Mouse (Mus musculus) neural tube, embryonic 13.5 days (tissue): ENCODE data around the gene Clip2. TPM values are rescaled to one million over a fixed set of nuclear protein-coding genes. Genes with fewer than 3 reads are reported as not detected.
"Not testable (repeated sequence)": the region's sequence is repeated elsewhere in the genome, so short reads cannot be mapped to it uniquely, and the experiment has no call there.

Experiments used
- ATAC-seq: fragments of 200-750 bp; cut with Nextera tagmentation; 2 replicates; pipeline ENCODE4 v1.8.0; 2017; ENCODE audit warnings: low read depth, mild to moderate bottlenecking, moderate TSS enrichment, moderate library complexity
- H3K27ac ChIP-seq: fragments of 300-500 bp; sonication (generic); replicated peaks from 2 replicates; pipeline ENCODE4 v1.5.1; 2015; ENCODE audit warnings: moderate library complexity, mild to moderate bottlenecking, inconsistent platforms
- H3K27me3 ChIP-seq: fragments of 300-500 bp; sonication (generic); 2 replicates; pipeline ENCODE4 v1.6.1; 2015; ENCODE audit warnings: mild to moderate bottlenecking, inconsistent platforms
- H3K36me3 ChIP-seq: fragments of 300-500 bp; sonication (generic); 2 replicates; pipeline ENCODE4 v1.6.1; 2015; ENCODE audit warnings: mild to moderate bottlenecking, inconsistent platforms
- H3K4me1 ChIP-seq: fragments of 300-500 bp; sonication (generic); replicated peaks from 2 replicates; pipeline ENCODE4 v1.6.1; 2015; ENCODE audit warnings: inconsistent platforms
- H3K4me2 ChIP-seq: fragments of 300-500 bp; sonication (generic); 2 replicates; pipeline ENCODE4 v1.6.1; 2015; ENCODE audit warnings: inconsistent platforms, mild to moderate bottlenecking, moderate library complexity
- H3K4me3 ChIP-seq: fragments of 300-500 bp; sonication (generic); 2 replicates; pipeline ENCODE4 v1.5.1; 2015; ENCODE audit warnings: mild to moderate bottlenecking, inconsistent platforms
- H3K9ac ChIP-seq: fragments of 300-500 bp; sonication (generic); 2 replicates; pipeline ENCODE4 v1.6.1; 2015; ENCODE audit warnings: moderate library complexity, mild to moderate bottlenecking, inconsistent platforms
- H3K9me3 ChIP-seq: fragments of 300-500 bp; sonication (generic); 2 replicates; pipeline ENCODE4 v1.6.1; 2016; ENCODE audit warnings: inconsistent platforms
- WGBS: fragments of 180-500 bp; shearing (Covaris S2); methylation state at CpG from one replicate; pipeline ENCODE4 v1.1.7; 2015; 5-methylcytosine and 5-hydroxymethylcytosine counted together
- polyA plus RNA-seq: library from polyadenylated mRNA; unstranded; fragments of >200 nt; fragmentation: Nextera tagmentation; extraction: Ambion mirVana; gene quantifications from 2 replicates; pipeline ENCODE4 v1.2.1, GENCODE M21; 2015

Gene Clip2
- polyA plus RNA-seq, 1 experiment from 2014 or later, result 11.9 TPM

DNA sequence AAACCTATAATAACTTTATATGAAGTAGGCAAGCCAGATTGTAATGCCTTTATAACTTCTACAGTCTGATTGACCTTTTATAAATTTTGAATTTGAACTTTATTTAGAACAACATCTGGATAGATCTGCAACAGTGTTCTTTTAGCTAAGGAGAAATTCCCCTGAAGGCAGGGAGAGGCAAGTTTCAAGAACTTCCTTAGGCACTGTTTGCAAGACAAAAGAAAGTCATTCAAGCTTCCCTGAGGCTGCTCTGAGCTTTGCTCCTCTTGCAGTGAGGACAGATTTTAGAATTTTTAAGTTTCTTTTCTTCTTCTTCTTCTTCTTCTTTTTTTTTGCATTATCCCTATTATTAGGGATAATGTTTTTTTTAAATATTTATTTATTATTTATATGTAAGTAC lies 73.3 kb downstream of the Clip2 start:
- not testable (repeated sequence) for H3K4me2 ChIP-seq, H3K9me3 ChIP-seq, H3K27ac ChIP-seq, H3K4me1 ChIP-seq, H3K36me3 ChIP-seq, ATAC-seq, H3K4me3 ChIP-seq, H3K9ac ChIP-seq, H3K27me3 ChIP-seq

DNA sequence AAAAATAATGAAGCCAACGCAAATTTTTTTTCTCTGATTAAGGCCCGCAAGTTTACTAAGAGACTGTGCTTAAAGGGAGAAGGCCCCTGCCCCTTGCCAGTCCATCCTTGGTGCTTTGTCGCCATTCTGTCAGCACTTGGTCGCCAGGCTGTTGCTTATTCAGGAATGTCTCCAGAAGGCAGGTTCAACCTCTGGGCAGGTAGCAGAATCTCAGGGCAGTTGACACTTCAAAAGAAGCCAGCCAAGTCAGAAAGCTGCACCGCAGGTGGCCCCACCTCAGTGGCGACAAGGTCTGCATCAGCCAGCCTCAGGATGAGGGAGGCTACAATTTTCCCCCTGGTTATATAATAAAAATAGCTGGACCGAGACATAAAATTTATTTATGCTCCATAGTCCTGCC lies 76.5 kb downstream of the Clip2 start:
- 90% methylated on average over 7 of the region's 7 CpGs for WGBS
- H3K27ac ChIP-seq, result not testable (repeated sequence)

DNA sequence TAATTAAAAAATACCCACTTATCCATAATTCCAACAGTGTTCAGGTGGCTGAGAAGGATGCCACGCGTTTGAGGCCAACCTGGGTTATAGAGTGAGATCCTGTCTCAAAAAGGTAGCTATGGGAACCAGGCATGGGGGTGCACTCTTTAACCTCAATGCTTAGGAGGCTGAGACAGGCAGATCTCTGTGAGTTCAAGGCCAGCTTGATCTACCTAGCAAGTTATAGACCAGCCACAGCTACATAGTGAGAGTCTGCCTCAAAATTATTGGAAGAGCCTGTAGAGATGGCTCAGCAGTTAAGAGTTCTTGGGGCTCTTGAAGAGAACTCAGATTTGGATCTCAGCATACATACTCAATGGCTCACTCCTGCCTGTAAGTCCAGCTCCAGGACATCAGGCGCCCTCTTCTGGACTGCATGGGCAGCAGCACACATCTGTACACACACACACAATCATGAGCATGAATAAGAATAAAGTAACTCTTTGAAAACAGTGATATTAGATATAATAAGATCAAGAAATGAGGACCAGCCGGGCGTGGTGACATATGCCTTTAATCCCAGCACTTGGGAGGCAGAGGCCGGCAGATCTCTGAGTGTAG lies 77.1 kb downstream of the Clip2 start:
- H3K27ac ChIP-seq, result no peak overlapping the region
- H3K4me1 ChIP-seq, result no peaks in the 10 kb centered on the region
- 0 out of 2 replicates have a peak, but pooled peaks cover 4% of the 10 kb centered on the region for H3K9me3 ChIP-seq
- no peak overlapping the region for H3K4me2 ChIP-seq
- H3K27me3 ChIP-seq, result no peaks in the 10 kb centered on the region
- H3K4me3 ChIP-seq, result no peak overlapping the region
- 96% methylated on average over 6 of the region's 6 CpGs for WGBS
- H3K9ac ChIP-seq, result no peak overlapping the region
- no peak for ATAC-seq
- no peaks in the 10 kb centered on the region for H3K36me3 ChIP-seq

More for the DNA sequence above, 76.5 kb downstream of the Clip2 start:
- ATAC-seq, H3K9ac ChIP-seq, H3K9me3 ChIP-seq, H3K4me2 ChIP-seq, H3K27me3 ChIP-seq, H3K4me1 ChIP-seq, H3K4me3 ChIP-seq, H3K36me3 ChIP-seq: not testable (repeated sequence)

DNA sequence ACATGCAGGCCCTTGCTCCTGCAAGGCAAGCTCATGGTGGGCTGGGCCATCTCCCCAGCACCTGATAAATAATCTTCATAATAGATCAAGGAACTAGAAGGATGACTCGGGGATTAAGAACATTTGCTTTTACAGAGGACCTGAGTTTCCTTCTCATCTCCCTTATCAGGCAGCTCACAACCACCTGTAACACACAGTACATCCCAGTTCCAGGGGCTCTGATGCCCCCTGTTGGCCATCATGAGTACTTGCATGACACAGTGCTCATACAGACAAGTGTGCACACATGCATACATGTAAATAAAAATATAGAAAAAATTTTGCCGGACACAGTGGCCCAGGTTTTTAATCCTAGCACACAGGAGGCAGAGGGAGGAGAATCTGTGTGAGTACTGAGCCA lies 78.3 kb downstream of the Clip2 start:
- no peak overlapping the region for H3K4me3 ChIP-seq
- ATAC-seq, result no peak
- no peak overlapping the region for H3K4me2 ChIP-seq
- H3K9me3 ChIP-seq, result 0 out of 2 replicates have a peak, but pooled peaks cover 4% of the 10 kb centered on the region
- H3K4me1 ChIP-seq, result no peaks in the 10 kb centered on the region
- no peaks in the 10 kb centered on the region for H3K36me3 ChIP-seq
- WGBS, result 90% methylated on average over 2 of the region's 2 CpGs
- no peaks in the 10 kb centered on the region for H3K27me3 ChIP-seq
- H3K9ac ChIP-seq, result no peak overlapping the region
- no peak overlapping the region for H3K27ac ChIP-seq

DNA sequence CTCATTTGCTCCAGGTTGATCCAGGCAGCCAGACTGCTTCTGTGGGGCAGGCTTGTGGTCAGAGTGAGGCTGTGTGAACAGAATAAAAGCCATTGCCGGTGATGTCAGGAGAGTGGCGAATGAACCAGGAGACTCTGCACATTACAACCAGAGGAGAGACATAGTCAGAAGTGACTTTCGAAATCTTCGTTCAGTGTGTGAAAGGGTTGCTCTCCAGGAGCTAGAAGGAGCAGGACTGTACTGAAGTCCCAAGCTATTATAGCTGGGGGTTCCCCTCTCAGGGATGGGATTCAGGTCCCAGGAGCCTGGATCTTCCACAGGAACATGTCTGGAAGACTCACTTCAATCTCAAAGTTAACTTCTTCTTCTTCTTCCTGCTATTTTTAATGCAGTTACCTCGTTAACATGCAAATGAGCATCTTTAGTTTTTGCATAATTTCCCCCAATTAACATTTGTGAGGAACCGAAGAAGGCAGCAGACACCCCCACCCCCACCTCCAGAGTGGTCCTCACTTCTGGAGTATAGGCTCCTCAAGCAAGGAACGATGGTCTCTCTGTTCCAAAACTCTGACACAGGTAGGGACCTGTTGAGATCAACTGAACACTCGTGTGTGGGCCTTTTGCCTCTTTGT lies 81.6 kb downstream of the Clip2 start:
- ATAC-seq, result no peak
- 82% methylated on average over 8 of the region's 8 CpGs for WGBS
- H3K4me2 ChIP-seq, result no peak overlapping the region

DNA sequence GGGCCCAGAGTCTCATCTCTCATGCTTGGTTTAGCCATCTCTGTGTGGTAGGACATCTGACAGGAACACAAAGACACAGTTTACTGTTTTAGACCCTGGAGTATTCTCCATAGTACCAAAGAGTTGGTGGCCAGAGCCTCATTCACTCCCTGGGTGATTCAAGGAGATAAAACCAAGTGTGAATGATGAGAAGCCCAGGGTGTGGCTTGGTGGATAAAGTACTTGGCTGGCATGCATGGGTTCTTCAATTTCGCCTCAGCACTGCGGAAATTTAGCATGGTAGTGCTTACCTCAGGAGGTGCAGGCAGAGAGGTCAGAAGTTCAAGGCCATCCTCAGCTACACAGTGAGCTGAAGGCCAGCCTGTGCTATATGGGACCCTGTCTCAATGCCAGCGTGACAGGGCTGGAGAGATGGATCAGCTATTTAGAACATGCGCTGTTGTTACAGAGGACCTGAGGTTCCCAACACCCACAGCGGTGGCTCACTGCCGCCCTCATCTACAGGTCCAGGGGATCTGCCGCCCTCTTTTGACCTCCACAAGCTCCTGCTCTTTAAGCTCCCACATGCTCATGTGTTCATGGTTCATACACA lies 82.6 kb downstream of the Clip2 start:
- no peak overlapping the region for H3K9ac ChIP-seq
- H3K36me3 ChIP-seq, result no peaks in the 10 kb centered on the region
- H3K4me2 ChIP-seq, result no peak overlapping the region
- no peak overlapping the region for H3K27ac ChIP-seq
- 85% methylated on average over 7 of the region's 7 CpGs for WGBS
- H3K9me3 ChIP-seq, result no peaks in the 10 kb centered on the region
- no peak overlapping the region for H3K4me3 ChIP-seq
- ATAC-seq, result no peak
- H3K4me1 ChIP-seq, result peaks cover 19% of the 10 kb centered on the region
- H3K27me3 ChIP-seq, result no peaks in the 10 kb centered on the region

More for the DNA sequence above, 81.6 kb downstream of the Clip2 start:
- no peaks in the 10 kb centered on the region for H3K27me3 ChIP-seq
- H3K9me3 ChIP-seq, result no peaks in the 10 kb centered on the region
- no peaks in the 10 kb centered on the region for H3K36me3 ChIP-seq
- H3K9ac ChIP-seq, result no peak overlapping the region
- H3K4me1 ChIP-seq, result peaks cover 19% of the 10 kb centered on the region
- H3K27ac ChIP-seq, result no peak overlapping the region
- H3K4me3 ChIP-seq, result no peak overlapping the region

DNA sequence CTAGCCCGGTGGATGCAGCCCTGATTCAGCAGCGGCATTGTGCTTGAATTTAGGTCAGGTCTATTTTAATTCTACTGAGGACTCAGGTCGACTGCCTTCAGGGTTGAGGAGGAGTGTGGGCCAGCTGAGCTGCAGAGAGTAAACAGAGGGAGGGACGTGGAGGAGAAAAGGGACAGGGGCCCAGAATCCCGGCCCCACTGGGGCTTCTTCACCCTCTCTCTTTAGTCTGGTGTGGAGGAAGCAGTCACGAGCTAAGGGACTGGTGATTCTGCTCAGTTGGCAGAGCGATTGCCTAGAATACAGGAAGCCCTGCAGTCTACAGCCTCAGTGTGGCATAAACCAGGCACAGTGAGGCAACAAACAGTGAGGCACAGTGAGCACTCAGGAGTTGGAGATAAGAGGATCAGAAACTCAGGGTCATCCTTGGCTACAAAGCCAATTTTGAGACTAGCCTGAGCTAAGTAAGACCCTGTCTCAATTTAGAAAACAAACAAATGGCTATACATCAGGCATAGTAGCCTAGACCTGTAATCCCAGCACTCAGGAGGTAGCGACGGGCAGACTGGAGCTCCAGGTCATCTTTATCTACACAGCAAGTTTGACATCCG lies 84.0 kb downstream of the Clip2 start:
- Histone ChIP-seq H3K36me3 (no peaks in the 10 kb centered on the region), H3K4me3 (no peak overlapping the region), H3K4me2 (no peak overlapping the region), H3K27me3 (no peaks in the 10 kb centered on the region), H3K9me3 (no peaks in the 10 kb centered on the region), H3K9ac (no peak overlapping the region), H3K27ac (no peak overlapping the region), H3K4me1 (peaks cover 19% of the 10 kb centered on the region)
- 72% methylated on average over 10 of the region's 10 CpGs for WGBS
- ATAC-seq, result no peak

DNA sequence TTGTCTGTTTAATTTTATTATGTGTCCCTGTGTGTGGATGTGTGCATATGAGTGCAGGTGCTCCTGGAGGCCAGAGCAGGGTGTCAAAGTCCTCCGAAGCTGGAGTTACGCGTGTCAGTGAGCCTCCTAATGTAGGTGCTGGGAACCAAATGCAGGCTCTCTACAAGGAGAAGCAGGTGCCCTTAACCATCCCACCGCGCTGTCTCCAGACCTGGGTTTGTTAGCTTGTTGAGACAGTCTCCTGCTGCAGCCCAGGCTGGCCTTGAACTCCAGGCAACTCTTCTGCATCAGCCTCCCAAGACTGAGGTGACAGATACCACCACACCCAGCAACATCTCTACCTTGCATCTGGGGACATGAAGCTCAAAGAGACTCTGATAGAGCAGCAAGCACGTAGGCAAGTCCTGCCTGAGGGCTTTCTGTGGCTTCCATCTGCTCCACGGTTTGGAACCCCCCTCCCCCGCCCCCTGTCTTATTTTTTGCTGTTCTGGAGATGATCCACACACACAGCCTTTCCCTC lies 85.1 kb downstream of the Clip2 start:
- H3K27ac ChIP-seq, result peak overlapping the region; percentile 82
- H3K4me3 ChIP-seq, result no peak overlapping the region
- H3K4me1 ChIP-seq, result peaks cover 19% of the 10 kb centered on the region
- H3K9ac ChIP-seq, result no peak overlapping the region
- H3K36me3 ChIP-seq, result no peaks in the 10 kb centered on the region
- 52% methylated on average over 8 of the region's 8 CpGs for WGBS
- H3K9me3 ChIP-seq, result no peaks in the 10 kb centered on the region
- peak overlapping the region; percentile 30; the same call in 1 of the 2 replicates for H3K4me2 ChIP-seq
- no peak for ATAC-seq
- H3K27me3 ChIP-seq, result no peaks in the 10 kb centered on the region

DNA sequence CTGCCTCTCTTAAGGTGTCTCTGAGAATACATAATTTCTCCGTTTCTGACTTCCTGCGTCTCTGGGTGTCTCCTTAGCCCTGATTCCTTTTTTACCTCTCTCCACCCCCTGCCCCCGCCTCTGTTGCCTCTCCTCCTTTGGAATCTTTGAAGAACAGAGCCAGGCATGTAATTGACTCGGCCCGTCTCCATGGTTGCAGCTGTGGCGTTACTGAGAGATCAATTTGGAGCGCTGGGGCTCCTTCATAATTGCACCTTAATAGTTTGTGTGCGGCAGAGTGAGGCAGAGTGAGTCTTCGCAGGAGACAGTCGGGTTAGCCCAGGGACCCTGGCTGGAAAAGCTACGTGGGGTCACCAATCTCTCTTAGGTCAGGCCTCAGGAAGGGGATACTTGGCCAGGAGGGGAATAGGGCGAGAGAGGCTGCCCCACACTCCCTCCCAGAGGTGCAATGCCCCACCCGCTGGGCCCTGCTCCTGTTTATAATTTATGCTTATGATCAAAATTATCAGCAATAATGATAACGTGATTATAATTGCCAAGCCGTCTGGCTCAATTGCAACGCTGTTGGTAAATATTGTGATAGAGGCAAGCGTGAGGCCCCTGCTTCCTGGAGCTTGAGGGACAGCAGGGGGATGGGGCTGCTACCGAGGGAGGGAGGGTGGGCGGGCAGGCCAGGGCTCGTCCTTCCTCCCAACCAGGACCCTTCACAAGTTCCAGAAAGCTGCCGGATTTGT lies 85.8 kb downstream of the Clip2 start:
- peak overlapping the region; percentile 31; the same call in 1 of the 2 replicates for H3K9ac ChIP-seq
- H3K4me1 ChIP-seq, result peaks cover 19% of the 10 kb centered on the region
- H3K4me2 ChIP-seq, result peak overlapping the region; percentile 30
- no peaks in the 10 kb centered on the region for H3K27me3 ChIP-seq
- ATAC-seq, result peak; percentile 78
- H3K36me3 ChIP-seq, result no peaks in the 10 kb centered on the region
- no peak overlapping the region for H3K4me3 ChIP-seq
- 12% methylated on average over 21 of the region's 21 CpGs for WGBS
- H3K9me3 ChIP-seq, result no peaks in the 10 kb centered on the region
- H3K27ac ChIP-seq, result peak overlapping the region; percentile 82

DNA sequence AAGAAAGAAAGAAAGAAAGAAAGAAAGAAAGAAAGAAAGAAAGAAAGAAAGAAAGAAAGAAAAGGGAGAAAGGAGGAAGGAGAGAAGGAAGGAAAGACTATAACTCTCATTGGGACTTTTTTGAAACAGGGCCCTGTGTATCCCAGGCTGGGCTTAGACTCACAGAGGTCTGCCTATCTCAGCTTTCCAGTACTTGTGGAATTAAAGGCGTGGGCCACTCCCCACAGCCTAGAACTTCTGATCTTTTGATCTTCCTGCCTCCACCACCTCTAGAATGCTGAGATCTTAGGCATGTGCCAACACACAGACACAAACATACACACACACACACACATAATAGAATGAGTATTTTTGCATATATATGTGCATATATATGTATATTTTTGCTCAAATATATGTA lies 87.0 kb downstream of the Clip2 start:
- 84% methylated on average over 1 of the region's 1 CpGs for WGBS
- H3K27ac ChIP-seq, result no peak overlapping the region
- H3K4me2 ChIP-seq, result no peak overlapping the region
- no peaks in the 10 kb centered on the region for H3K9me3 ChIP-seq
- ATAC-seq, result no peak
- H3K9ac ChIP-seq, result no peak overlapping the region
- H3K4me3 ChIP-seq, result no peak overlapping the region
- H3K4me1 ChIP-seq, result peaks cover 19% of the 10 kb centered on the region
- no peaks in the 10 kb centered on the region for H3K36me3 ChIP-seq
- H3K27me3 ChIP-seq, result no peaks in the 10 kb centered on the region

DNA sequence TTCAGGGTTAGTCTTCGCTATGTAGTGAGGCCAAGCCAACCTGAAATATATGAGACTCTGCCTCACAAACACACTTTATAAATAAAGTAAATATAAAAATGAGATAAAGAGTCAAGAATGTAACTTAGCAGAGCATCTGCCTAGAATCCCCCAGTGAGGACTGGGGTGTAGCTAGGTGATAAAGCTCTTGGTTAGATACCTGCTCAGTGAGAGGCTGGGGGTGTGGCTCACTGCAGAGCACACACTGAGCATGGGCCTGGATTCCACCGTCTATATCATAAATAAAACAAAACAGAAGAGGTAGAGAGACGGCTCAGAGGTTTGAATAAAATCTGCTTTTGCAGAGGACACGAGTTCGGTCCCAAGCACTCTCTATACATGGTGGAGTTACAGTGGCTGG lies 88.0 kb downstream of the Clip2 start:
- ATAC-seq, result no peak
- peaks cover 19% of the 10 kb centered on the region for H3K4me1 ChIP-seq
- H3K4me3 ChIP-seq, result no peak overlapping the region
- H3K27ac ChIP-seq, result no peak overlapping the region
- no peaks in the 10 kb centered on the region for H3K27me3 ChIP-seq
- no peaks in the 10 kb centered on the region for H3K36me3 ChIP-seq
- no peak overlapping the region for H3K9ac ChIP-seq
- 86% methylated on average over 5 of the region's 5 CpGs for WGBS
- H3K9me3 ChIP-seq, result no peaks in the 10 kb centered on the region
- no peak overlapping the region for H3K4me2 ChIP-seq

DNA sequence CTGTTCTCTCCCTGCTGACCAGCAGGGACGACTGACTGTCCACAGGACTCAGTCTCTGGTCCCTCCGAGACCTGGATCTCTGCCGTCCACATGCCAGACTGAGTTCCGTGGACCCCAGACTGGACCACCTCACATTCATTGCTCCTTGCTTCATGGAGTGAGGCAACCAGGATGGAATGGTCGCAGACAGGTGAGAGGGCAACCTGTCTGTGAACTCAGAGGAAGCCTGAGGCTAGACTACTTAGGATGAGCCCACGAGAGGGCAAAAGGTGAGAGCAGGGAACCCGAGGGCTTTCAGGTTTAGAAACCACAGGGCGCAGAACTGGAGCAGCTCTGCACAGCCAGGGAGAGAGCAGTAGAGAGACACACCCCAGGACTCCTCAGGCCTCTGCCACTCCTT lies 89.5 kb downstream of the Clip2 start:
- 83% methylated on average over 8 of the region's 8 CpGs for WGBS
- Histone ChIP-seq H3K27ac (no peak overlapping the region), H3K27me3 (no peaks in the 10 kb centered on the region), H3K4me3 (no peak overlapping the region), H3K9me3 (no peaks in the 10 kb centered on the region), H3K4me1 (peaks cover 16% of the 10 kb centered on the region), H3K9ac (no peak overlapping the region), H3K4me2 (no peak overlapping the region), H3K36me3 (no peaks in the 10 kb centered on the region)
- no peak for ATAC-seq
